Comparison of ENCODE assay signal across 12 mouse cellular contexts in the genomic region with DNA sequence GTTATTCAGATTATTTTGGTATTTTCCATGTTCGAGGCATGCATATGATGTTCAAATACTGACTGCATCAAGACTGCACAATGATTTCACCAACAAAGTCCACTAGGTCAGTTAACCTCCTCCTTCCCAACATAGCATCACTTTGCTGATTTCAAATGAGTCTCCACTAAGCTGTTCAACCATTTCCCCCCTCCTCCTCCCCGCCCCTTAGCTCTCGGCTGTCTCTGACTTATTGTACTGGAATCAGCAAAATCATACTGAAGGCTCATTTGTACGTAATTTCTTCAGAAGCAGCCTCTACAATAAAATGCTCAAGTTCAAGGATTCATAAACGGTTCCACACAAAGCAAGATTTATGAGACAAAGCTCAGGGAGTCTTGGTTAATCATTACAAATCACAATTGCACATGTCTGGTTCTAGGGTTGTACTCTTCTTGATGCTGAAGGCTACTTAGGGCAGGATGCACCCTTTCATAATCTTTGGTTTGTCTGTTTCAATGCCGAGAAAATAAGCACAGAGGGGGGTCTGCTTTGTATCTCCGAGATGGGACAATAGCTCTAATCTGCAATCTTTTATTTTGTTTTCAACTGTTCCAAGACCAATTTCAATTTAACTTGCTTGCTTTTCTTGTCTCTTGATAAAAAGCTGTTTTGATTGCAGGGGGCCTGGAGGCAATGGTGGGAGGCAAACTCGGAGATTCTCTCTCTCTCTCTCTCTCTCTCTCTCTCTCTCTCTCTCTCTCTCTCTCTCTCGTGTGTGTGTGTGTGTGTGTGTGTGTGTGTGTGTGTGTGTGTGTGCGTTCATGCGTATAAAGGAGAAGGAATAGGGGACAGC.
DNase-seq lines count a peak whose midpoint lies in the region; ATAC-seq lines count a peak whose summit lies in the region.
"Had no signal": no experiment of that assay in that cellular context is flagged by ENCODE, and none has a peak within 500 bp of the region (broad histone marks: within the 10 kb centered on the region; RNA-seq: fewer than 3 reads in every experiment).

No protein-coding gene starts in this region.

- no peak for DNase-seq in heart, embryonic 10.5 days (ENCODE audit: low spot score)
- DNase-seq in cerebellum, adult 11-12 months: peak; percentile 18
- DNase-seq in midbrain, embryonic 11.5 days (ENCODE audit: low spot score, missing footprints): peak; percentile 88
- no peak for DNase-seq in yolk sac, embryonic 10.5 days (ENCODE audit: low spot score)
- DNase-seq in embryonic facial prominence, embryonic 10.5 days (ENCODE audit: low spot score): no peak
- DNase-seq: heart, adult 11 months; lung, postnatal 4 days had no signal

- WGBS in heart, embryonic 16.5 days: 67% methylated on average over 10 of the region's 11 CpGs
- WGBS in heart, embryonic 10.5 days: 56% methylated on average over 11 of the region's 11 CpGs
- 35% methylated on average over 10 of the region's 11 CpGs for WGBS in forebrain, embryonic 15.5 days
- 46% methylated on average over 10 of the region's 11 CpGs for WGBS in midbrain, embryonic 11.5 days
- WGBS in embryonic facial prominence, embryonic 10.5 days: 71% methylated on average over 10 of the region's 11 CpGs

- no peak overlapping the region for H3K9ac ChIP-seq in heart, embryonic 16.5 days (ENCODE audit: low read length)
- H3K9ac ChIP-seq in forebrain, embryonic 15.5 days (replicated peaks): no peak overlapping the region
- no peak overlapping the region for H3K9ac ChIP-seq in midbrain, embryonic 11.5 days (ENCODE audit: low read length)
- H3K9ac ChIP-seq: embryonic facial prominence, embryonic 12.5 days had no signal

- no peak overlapping the region for H3K4me3 ChIP-seq in heart, embryonic 16.5 days (ENCODE audit: low read length)
- H3K4me3 ChIP-seq in heart, embryonic 10.5 days: no peak overlapping the region
- no peak overlapping the region for H3K4me3 ChIP-seq in forebrain, embryonic 15.5 days
- H3K4me3 ChIP-seq in midbrain, embryonic 11.5 days (ENCODE audit: low read depth, low read length): no peak overlapping the region
- H3K4me3 ChIP-seq in embryonic facial prominence, embryonic 10.5 days: no peak overlapping the region
- H3K4me3 ChIP-seq: embryonic facial prominence, embryonic 12.5 days had no signal

- H3K9me3 ChIP-seq in heart, embryonic 16.5 days (replicated peaks; ENCODE audit: control insufficient read depth, low read length): no peaks in the 10 kb centered on the region
- no peaks in the 10 kb centered on the region for H3K9me3 ChIP-seq in heart, embryonic 10.5 days
- H3K9me3 ChIP-seq in forebrain, embryonic 15.5 days: no peaks in the 10 kb centered on the region
- H3K9me3 ChIP-seq in midbrain, embryonic 11.5 days (ENCODE audit: control insufficient read depth, low read length): no peaks in the 10 kb centered on the region
- H3K9me3 ChIP-seq in embryonic facial prominence, embryonic 10.5 days: no peaks in the 10 kb centered on the region
- H3K9me3 ChIP-seq: embryonic facial prominence, embryonic 12.5 days had no signal

- H3K27me3 ChIP-seq in heart, embryonic 16.5 days (ENCODE audit: control insufficient read depth, insufficient read depth, low read length): no peaks in the 10 kb centered on the region
- H3K27me3 ChIP-seq in heart, embryonic 10.5 days (ENCODE audit: insufficient read depth, poor library complexity, severe bottlenecking): no peaks in the 10 kb centered on the region
- no peaks in the 10 kb centered on the region for H3K27me3 ChIP-seq in forebrain, embryonic 15.5 days
- no peaks in the 10 kb centered on the region for H3K27me3 ChIP-seq in midbrain, embryonic 11.5 days (ENCODE audit: control insufficient read depth, insufficient read depth, low read length)
- no peaks in the 10 kb centered on the region for H3K27me3 ChIP-seq in embryonic facial prominence, embryonic 10.5 days (replicated peaks; ENCODE audit: low read depth, poor library complexity, severe bottlenecking)
- H3K27me3 ChIP-seq: CH12.LX; embryonic facial prominence, embryonic 12.5 days had no signal

- 0 out of 2 replicates have a peak, but pooled peaks cover 2% of the 10 kb centered on the region for H3K4me1 ChIP-seq in heart, embryonic 16.5 days (ENCODE audit: control insufficient read depth, insufficient read depth, low read length)
- no peaks in the 10 kb centered on the region for H3K4me1 ChIP-seq in heart, embryonic 10.5 days
- H3K4me1 ChIP-seq in forebrain, embryonic 15.5 days: peaks cover 21% of the 10 kb centered on the region
- peaks cover 16% of the 10 kb centered on the region for H3K4me1 ChIP-seq in midbrain, embryonic 11.5 days (ENCODE audit: control insufficient read depth, insufficient read depth, low read length)
- no peaks in the 10 kb centered on the region; the same call in 1 of the 2 replicates for H3K4me1 ChIP-seq in embryonic facial prominence, embryonic 10.5 days

- H3K4me2 ChIP-seq in heart, embryonic 16.5 days (ENCODE audit: low read depth, low read length): no peak overlapping the region
- H3K4me2 ChIP-seq in forebrain, embryonic 15.5 days (replicated peaks): no peak overlapping the region
- no peak overlapping the region for H3K4me2 ChIP-seq in midbrain, embryonic 11.5 days
- H3K4me2 ChIP-seq: embryonic facial prominence, embryonic 12.5 days had no signal

- H3K36me3 ChIP-seq in heart, embryonic 16.5 days (ENCODE audit: control insufficient read depth, insufficient read depth): no peaks in the 10 kb centered on the region
- H3K36me3 ChIP-seq in heart, embryonic 10.5 days: no peaks in the 10 kb centered on the region
- H3K36me3 ChIP-seq in forebrain, embryonic 15.5 days: no peaks in the 10 kb centered on the region
- no peaks in the 10 kb centered on the region for H3K36me3 ChIP-seq in midbrain, embryonic 11.5 days (ENCODE audit: control insufficient read depth, insufficient read depth, low read length)
- H3K36me3 ChIP-seq in embryonic facial prominence, embryonic 10.5 days (replicated peaks): no peaks in the 10 kb centered on the region
- H3K36me3 ChIP-seq: embryonic facial prominence, embryonic 12.5 days had no signal

- no peak for ATAC-seq in heart, embryonic 16.5 days (replicated peaks; ENCODE audit: extremely low read depth, insufficient read depth, low FRiP score)
- ATAC-seq in forebrain, embryonic 15.5 days (replicated peaks): peak; percentile 41
- ATAC-seq in midbrain, embryonic 11.5 days (ENCODE audit: low FRiP score): peak; percentile 45; the same call in 1 of the 2 replicates
- no peak for ATAC-seq in CD4-positive, CD25-positive, alpha-beta regulatory T cell, adult 4 months

- 0 out of 2 replicates have a peak overlapping the region, but pooled peaks have one; percentile 4 for H3K27ac ChIP-seq in heart, embryonic 16.5 days (ENCODE audit: low read length)
- no peak overlapping the region for H3K27ac ChIP-seq in heart, embryonic 10.5 days
- H3K27ac ChIP-seq in forebrain, embryonic 15.5 days (replicated peaks): peak overlapping the region; percentile 76
- no peak overlapping the region for H3K27ac ChIP-seq in midbrain, embryonic 11.5 days (ENCODE audit: low read depth, low read length)
- H3K27ac ChIP-seq in embryonic facial prominence, embryonic 10.5 days (replicated peaks): no peak overlapping the region
- H3K27ac ChIP-seq: embryonic facial prominence, embryonic 12.5 days had no signal

Comparison
In these comparisons a context has a peak if more than half of its experiments do, and no peak if none do; other contexts are left out.
1. H3K27ac ChIP-seq: peak in heart, embryonic 16.5 days (single experiment) and forebrain, embryonic 15.5 days (single experiment); none in heart, embryonic 10.5 days (single experiment), midbrain, embryonic 11.5 days (single experiment) and embryonic facial prominence, embryonic 10.5 days (single experiment).
2. ATAC-seq: peak in forebrain, embryonic 15.5 days (single experiment) and midbrain, embryonic 11.5 days (single experiment); none in heart, embryonic 16.5 days (single experiment) and CD4-positive, CD25-positive, alpha-beta regulatory T cell, adult 4 months (single experiment).
3. DNase-seq: peak in cerebellum, adult 11-12 months (single experiment) and midbrain, embryonic 11.5 days (single experiment); none in heart, embryonic 10.5 days (single experiment), yolk sac, embryonic 10.5 days (single experiment) and embryonic facial prominence, embryonic 10.5 days (single experiment).